ENCODE assay signal across 8 mouse cellular contexts in genomic region chr11:21033823-21034401, GRCm38 (mm10). TPM values are rescaled to one million over a fixed set of nuclear protein-coding genes. Genes with fewer than 3 reads are reported as not detected.
DNase-seq lines count a peak whose midpoint lies in the region; ATAC-seq and TF ChIP-seq lines count a peak whose summit lies in the region.

No protein-coding gene starts in this region.

- H3K79me2 ChIP-seq in liver, adult 2 months (ENCODE audit: control insufficient read depth, insufficient read depth, low read length): no peaks in the 10 kb centered on the region

- H3K4me3 ChIP-seq in hindbrain, postnatal 0 days (ENCODE audit: low read length): no peak overlapping the region
- H3K4me3 ChIP-seq in hindbrain, embryonic 16.5 days (ENCODE audit: low read length): no peak overlapping the region
- H3K4me3 ChIP-seq in liver, adult 2 months (ENCODE audit: insufficient read depth, low read depth, low read length): no peak overlapping the region

- WGBS in hindbrain, postnatal 0 days: 54% methylated on average over 11 of the region's 11 CpGs
- WGBS in hindbrain, embryonic 16.5 days: 57% methylated on average over 11 of the region's 11 CpGs
- WGBS in liver, adult 2 months: 54% methylated on average over 11 of the region's 11 CpGs

- H3K27ac ChIP-seq in hindbrain, postnatal 0 days: no peak overlapping the region
- H3K27ac ChIP-seq in hindbrain, embryonic 16.5 days (ENCODE audit: low read depth, low read length): no peak overlapping the region
- peak overlapping the region; percentile 0; the same call in 1 of the 2 replicates for H3K27ac ChIP-seq in liver, adult 2 months (replicated peaks; ENCODE audit: insufficient read depth, low read depth, low read length)

- H3K9ac ChIP-seq in hindbrain, postnatal 0 days (replicated peaks; ENCODE audit: low read length): no peak overlapping the region
- H3K9ac ChIP-seq in hindbrain, embryonic 16.5 days (ENCODE audit: low read depth, low read length): no peak overlapping the region
- no peak overlapping the region for H3K9ac ChIP-seq in liver, adult 2 months (ENCODE audit: low read depth, low read length)

- ATAC-seq in hindbrain, postnatal 0 days: peak; percentile 51; the same call in 1 of the 2 replicates
- no peak for ATAC-seq in hindbrain, embryonic 16.5 days
- ATAC-seq in hematopoietic stem cell, adult 5-6 weeks (replicated peaks in 1 of 2; ENCODE audit: insufficient read depth in 1 of 2, low FRiP score in 2 of 2, low TSS enrichment in 1 of 2, low read depth in 1 of 2, poor library complexity in 2 of 2, severe bottlenecking in 2 of 2): peak; percentile 77
- ATAC-seq in neutrophil, adult 5-6 weeks (ENCODE audit: extremely low read depth, insufficient number of reproducible peaks, low FRiP score, poor library complexity, severe bottlenecking): peak; percentile 41; the same call in 1 of the 2 replicates

- H3K9me3 ChIP-seq in hindbrain, postnatal 0 days (ENCODE audit: low read length): no peaks in the 10 kb centered on the region
- no peaks in the 10 kb centered on the region; the same call in 1 of the 2 replicates for H3K9me3 ChIP-seq in hindbrain, embryonic 16.5 days (ENCODE audit: control insufficient read depth, low read length)

- no peaks in the 10 kb centered on the region for H3K27me3 ChIP-seq in hindbrain, postnatal 0 days (ENCODE audit: insufficient read depth, low read length)
- no peaks in the 10 kb centered on the region for H3K27me3 ChIP-seq in hindbrain, embryonic 16.5 days (replicated peaks; ENCODE audit: control insufficient read depth, insufficient read depth, low read length)
- no peaks in the 10 kb centered on the region for H3K27me3 ChIP-seq in liver, adult 2 months (ENCODE audit: control insufficient read depth, insufficient read depth, low read length)

- TF ChIP-seq CTCF in hindbrain, postnatal 0 days (IDR thresholded peaks at IDR 0.05; ENCODE audit: low read depth): no peak
- no peak for TF ChIP-seq CTCF in liver, adult 2 months (IDR thresholded peaks at IDR 0.05; ENCODE audit: low read depth, low read length)

- no peak for TF ChIP-seq POLR2A in liver, adult 2 months (IDR thresholded peaks at IDR 0.05; ENCODE audit: extremely low read depth, insufficient read depth, low read length)

- no peaks in the 10 kb centered on the region for H3K36me3 ChIP-seq in hindbrain, postnatal 0 days (ENCODE audit: insufficient read depth, low read length)
- no peaks in the 10 kb centered on the region for H3K36me3 ChIP-seq in hindbrain, embryonic 16.5 days (ENCODE audit: control insufficient read depth, insufficient read depth, low read length)
- no peaks in the 10 kb centered on the region for H3K36me3 ChIP-seq in liver, adult 2 months (ENCODE audit: control insufficient read depth, insufficient read depth, low read length)

- no peaks in the 10 kb centered on the region for H3K4me1 ChIP-seq in hindbrain, postnatal 0 days (ENCODE audit: insufficient read depth, low read length)
- peaks cover 5% of the 10 kb centered on the region; the same call in 1 of the 2 replicates for H3K4me1 ChIP-seq in hindbrain, embryonic 16.5 days (ENCODE audit: control insufficient read depth, insufficient read depth, low read depth, low read length)
- H3K4me1 ChIP-seq in liver, adult 2 months (ENCODE audit: control insufficient read depth, insufficient read depth, low read length): no peaks in the 10 kb centered on the region

- no peak for DNase-seq in hindbrain, postnatal 0 days (ENCODE audit: low spot score)
- DNase-seq in adrenal gland, postnatal 36 days: peak; percentile 13 to 33
- no peak for DNase-seq in liver, adult 2 months (ENCODE audit: extremely low read depth, low read depth, low spot score)
- DNase-seq in urinary bladder, adult 2 months (ENCODE audit: low spot score): peak; percentile 41
- no peak for DNase-seq in adipocyte (ENCODE audit: low spot score)

- no peak overlapping the region for H3K4me2 ChIP-seq in hindbrain, postnatal 0 days (ENCODE audit: low read depth, low read length)
- no peak overlapping the region for H3K4me2 ChIP-seq in hindbrain, embryonic 16.5 days (ENCODE audit: low read length)

RNA-seq across cellular contexts. Expression of gene Peli1, which starts 57.2 kb away (rescaled TPM):
- total RNA-seq in hindbrain, postnatal 0 days (2014; rRNA removed): 38.1 and 41.2 TPM in 2 replicates
- polyA plus RNA-seq in hindbrain, postnatal 0 days (2015; fragmentation: Nextera tagmentation; extraction: Ambion mirVana): 46.5 and 47.1 TPM in 2 replicates
- polyA plus RNA-seq in hindbrain, embryonic 16.5 days (2015; fragmentation: Nextera tagmentation; extraction: Ambion mirVana): 51.8 and 55.7 TPM in 2 replicates
- 10 to 100 TPM; 16.4 to 19.8 TPM for total RNA-seq in adrenal gland, postnatal 36 days (2021)
- total RNA-seq in hematopoietic stem cell, adult 5-6 weeks (2017): 41.5 and 50.1 TPM in 2 replicates
- 15.4 and 19.9 TPM in 2 replicates for total RNA-seq in liver, adult 2 months (2014; rRNA removed)
- 5.6 and 7.5 TPM in 2 replicates for polyA plus RNA-seq in liver, adult 2 months (2012; rRNA removed)
- total RNA-seq in neutrophil, adult 5-6 weeks (2017): 149 and 152 TPM in 2 replicates
- polyA plus RNA-seq in urinary bladder, adult 2 months (2012; rRNA removed): 27.4 and 30.9 TPM in 2 replicates

Comparison
In these comparisons a context has a peak if more than half of its experiments do, and no peak if none do; other contexts are left out.
1. DNase-seq: peak in adrenal gland, postnatal 36 days (2 of 2) and urinary bladder, adult 2 months (single experiment); none in hindbrain, postnatal 0 days (single experiment), liver, adult 2 months (single experiment) and adipocyte (single experiment).